12 mouse cellular contexts compared by ENCODE assay signal in genomic region chr8:125824688-125825087, GRCm38 (mm10).
DNase-seq lines count a peak whose midpoint lies in the region; ATAC-seq and TF ChIP-seq lines count a peak whose summit lies in the region.
"Had no signal": no experiment of that assay in that cellular context is flagged by ENCODE, and none has a peak within 500 bp of the region (broad histone marks: within the 10 kb centered on the region; RNA-seq: fewer than 3 reads in every experiment).

No protein-coding gene starts in this region.

- no peak for ATAC-seq in hindbrain, embryonic 11.5 days (ENCODE audit: low FRiP score)
- ATAC-seq in hindbrain, embryonic 16.5 days = no peak
- ATAC-seq in lung, postnatal 0 days = no peak
- ATAC-seq: activated CD4-positive, CD25-positive, alpha-beta regulatory T cell, adult 4 months had no signal

- H3K9me3 ChIP-seq in hindbrain, embryonic 11.5 days (ENCODE audit: control insufficient read depth, low read length) = no peaks in the 10 kb centered on the region
- H3K9me3 ChIP-seq in hindbrain, embryonic 16.5 days (ENCODE audit: control insufficient read depth, low read length) = no peaks in the 10 kb centered on the region
- no peaks in the 10 kb centered on the region for H3K9me3 ChIP-seq in lung, postnatal 0 days (ENCODE audit: low read length)
- H3K9me3 ChIP-seq: midbrain, embryonic 12.5 days had no signal

- TF ChIP-seq EP300 in lung, postnatal 0 days (IDR thresholded peaks at IDR 0.05) = no peak

- H3K4me1 ChIP-seq in hindbrain, embryonic 11.5 days (replicated peaks; ENCODE audit: control insufficient read depth, insufficient read depth, low read length) = no peaks in the 10 kb centered on the region
- peaks cover 6% of the 10 kb centered on the region; the same call in 1 of the 2 replicates for H3K4me1 ChIP-seq in hindbrain, embryonic 16.5 days (ENCODE audit: control insufficient read depth, insufficient read depth, low read depth, low read length)
- H3K4me1 ChIP-seq in lung, postnatal 0 days (ENCODE audit: insufficient read depth, low read depth, low read length) = no peaks in the 10 kb centered on the region
- H3K4me1 ChIP-seq: midbrain, embryonic 12.5 days had no signal

- H3K27ac ChIP-seq in hindbrain, embryonic 11.5 days (ENCODE audit: low read depth, low read length) = no peak overlapping the region
- H3K27ac ChIP-seq in hindbrain, embryonic 16.5 days (ENCODE audit: low read depth, low read length) = no peak overlapping the region
- no peak overlapping the region for H3K27ac ChIP-seq in lung, postnatal 0 days (ENCODE audit: low read length)
- H3K27ac ChIP-seq: midbrain, embryonic 12.5 days had no signal

- no peaks in the 10 kb centered on the region for H3K36me3 ChIP-seq in hindbrain, embryonic 11.5 days (ENCODE audit: control insufficient read depth, insufficient read depth, low read length)
- no peaks in the 10 kb centered on the region for H3K36me3 ChIP-seq in hindbrain, embryonic 16.5 days (ENCODE audit: control insufficient read depth, insufficient read depth, low read length)
- no peaks in the 10 kb centered on the region for H3K36me3 ChIP-seq in lung, postnatal 0 days (ENCODE audit: insufficient read depth, low read length)
- H3K36me3 ChIP-seq: midbrain, embryonic 12.5 days had no signal

- DNase-seq in hindbrain, embryonic 11.5 days (ENCODE audit: low spot score) = peak; percentile 43
- no peak for DNase-seq in lung, postnatal 0 days (ENCODE audit: low spot score)
- no peak for DNase-seq in lung, postnatal 4 days
- peak; percentile 21 for DNase-seq in R1 (ENCODE audit: low read depth, low spot score)
- peak; percentile 19 for DNase-seq in induced T-regulatory cell, adult 2 months (ENCODE audit: low read depth)
- DNase-seq in T-cell, adult 2 months (ENCODE audit: low spot score) = no peak
- DNase-seq in right cerebral cortex, postnatal 14 days = no peak
- DNase-seq: heart, adult 18-20 months; spleen, adult 18-20 months had no signal

- TF ChIP-seq CTCF in lung, postnatal 0 days (IDR thresholded peaks at IDR 0.05) = peak; percentile 59

- H3K27me3 ChIP-seq in hindbrain, embryonic 11.5 days (ENCODE audit: control insufficient read depth, insufficient read depth, low read length) = no peaks in the 10 kb centered on the region
- H3K27me3 ChIP-seq in hindbrain, embryonic 16.5 days (replicated peaks; ENCODE audit: control insufficient read depth, insufficient read depth, low read length) = no peaks in the 10 kb centered on the region
- H3K27me3 ChIP-seq in lung, postnatal 0 days (replicated peaks; ENCODE audit: insufficient read depth, low read length) = no peaks in the 10 kb centered on the region
- H3K27me3 ChIP-seq: midbrain, embryonic 12.5 days had no signal

- H3K9ac ChIP-seq in hindbrain, embryonic 11.5 days (ENCODE audit: low read depth, low read length) = no peak overlapping the region
- H3K9ac ChIP-seq in hindbrain, embryonic 16.5 days (ENCODE audit: low read depth, low read length) = no peak overlapping the region
- H3K9ac ChIP-seq in lung, postnatal 0 days (replicated peaks; ENCODE audit: low read depth) = no peak overlapping the region
- H3K9ac ChIP-seq: midbrain, embryonic 12.5 days had no signal

- 51% methylated on average over 2 of the region's 2 CpGs for WGBS in hindbrain, embryonic 11.5 days
- WGBS in hindbrain, embryonic 16.5 days = 31% methylated on average over 2 of the region's 2 CpGs
- 16% methylated on average over 2 of the region's 2 CpGs for WGBS in lung, postnatal 0 days

- H3K4me3 ChIP-seq in hindbrain, embryonic 11.5 days (ENCODE audit: low read depth, low read length) = no peak overlapping the region
- H3K4me3 ChIP-seq in hindbrain, embryonic 16.5 days (ENCODE audit: low read length) = no peak overlapping the region
- no peak overlapping the region for H3K4me3 ChIP-seq in lung, postnatal 0 days (ENCODE audit: low read depth, low read length)
- H3K4me3 ChIP-seq: midbrain, embryonic 12.5 days had no signal

- no peak overlapping the region for H3K4me2 ChIP-seq in hindbrain, embryonic 11.5 days (replicated peaks; ENCODE audit: low read depth, low read length)
- H3K4me2 ChIP-seq in hindbrain, embryonic 16.5 days (ENCODE audit: low read length) = no peak overlapping the region
- H3K4me2 ChIP-seq in lung, postnatal 0 days (replicated peaks; ENCODE audit: low read depth, low read length) = no peak overlapping the region
- H3K4me2 ChIP-seq: midbrain, embryonic 12.5 days had no signal

Comparison
In these comparisons a context has a peak if more than half of its experiments do, and no peak if none do; other contexts are left out.
1. DNase-seq: peak in hindbrain, embryonic 11.5 days (single experiment), R1 (single experiment) and induced T-regulatory cell, adult 2 months (single experiment); none in lung, postnatal 0 days (single experiment), lung, postnatal 4 days (0 of 2), T-cell, adult 2 months (single experiment) and right cerebral cortex, postnatal 14 days (single experiment).